Mouse (Mus musculus) T-helper 1 cell (primary cell): ENCODE results near the gene Bmi1.

Experiments used
- in situ Hi-C: fragments of 300-600 bp; cut with MboI, MseI; formaldehyde crosslinking; loops from one replicate; pipeline ENCODE4 v1.15.1; 2025; ENCODE audit warnings: high pct_unique_total_duplicates

Bmi1 gene

GRCm38 (mm10) chr2:18687671-18688170, 10.9 kb downstream of the Bmi1 start:
- in situ Hi-C loops, result loop anchor here (10.0 kb wide), 1 partner anchor 663 kb away; no protein-coding TSS in a partner anchor

GRCm38 (mm10) chr2:18688286-18688685, 11.5 kb downstream of the Bmi1 start:
- in situ Hi-C loops, result loop anchor here (10.0 kb wide), 1 partner anchor 663 kb away; no protein-coding TSS in a partner anchor

GRCm38 (mm10) chr2:18688708-18689063, 11.9 kb downstream of the Bmi1 start:
- in situ Hi-C loops, result loop anchor here (10.0 kb wide), 1 partner anchor 664 kb away; no protein-coding TSS in a partner anchor

- in situ Hi-C loops, result loop anchor here (10.0 kb wide), 1 partner anchor 664 kb away; no protein-coding TSS in a partner anchor
These were observed 12.5 kb downstream of the Bmi1 start for GRCm38 (mm10) chr2:18689064-18689921.

GRCm38 (mm10) chr2:18690055-18690691, 13.4 kb downstream of the Bmi1 start:
- in situ Hi-C loops, result no loop called here

- in situ Hi-C loops, result no loop called here
These were observed 13.9 kb downstream of the Bmi1 start for GRCm38 (mm10) chr2:18690756-18691155.

GRCm38 (mm10) chr2:18692031-18692430, 15.2 kb downstream of the Bmi1 start:
- in situ Hi-C loops, result no loop called here

- in situ Hi-C loops, result no loop called here
These were observed 15.7 kb downstream of the Bmi1 start for GRCm38 (mm10) chr2:18692548-18692947.

GRCm38 (mm10) chr2:18693491-18693870, 16.7 kb downstream of the Bmi1 start:
- in situ Hi-C loops, result no loop called here

- in situ Hi-C loops, result no loop called here
These were observed 17.2 kb downstream of the Bmi1 start, which contains the start of gene Spag6 for GRCm38 (mm10) chr2:18693871-18694610. Spag6 (plus strand) TSS chr2:18694032.

GRCm38 (mm10) chr2:18694611-18694950, 17.8 kb downstream of the Bmi1 start:
- in situ Hi-C loops, result no loop called here

GRCm38 (mm10) chr2:18695163-18695562, 18.3 kb downstream of the Bmi1 start:
- in situ Hi-C loops, result no loop called here

GRCm38 (mm10) chr2:18695629-18696150, 18.9 kb downstream of the Bmi1 start:
- in situ Hi-C loops, result no loop called here

- in situ Hi-C loops, result no loop called here
These were observed 20.9 kb downstream of the Bmi1 start for GRCm38 (mm10) chr2:18697591-18698244.

GRCm38 (mm10) chr2:18698663-18699385, 22.0 kb downstream of the Bmi1 start:
- in situ Hi-C loops, result no loop called here

- in situ Hi-C loops, result no loop called here
These were observed 22.7 kb downstream of the Bmi1 start for GRCm38 (mm10) chr2:18699401-18699990.

GRCm38 (mm10) chr2:18710356-18710755, 33.5 kb downstream of the Bmi1 start:
- in situ Hi-C loops, result no loop called here

- in situ Hi-C loops, result no loop called here
These were observed 36.3 kb downstream of the Bmi1 start for GRCm38 (mm10) chr2:18713071-18713470.

GRCm38 (mm10) chr2:18714337-18714736, 37.5 kb downstream of the Bmi1 start:
- in situ Hi-C loops, result no loop called here

GRCm38 (mm10) chr2:18718521-18718920, 41.7 kb downstream of the Bmi1 start:
- in situ Hi-C loops, result no loop called here
